In the genomic region with DNA sequence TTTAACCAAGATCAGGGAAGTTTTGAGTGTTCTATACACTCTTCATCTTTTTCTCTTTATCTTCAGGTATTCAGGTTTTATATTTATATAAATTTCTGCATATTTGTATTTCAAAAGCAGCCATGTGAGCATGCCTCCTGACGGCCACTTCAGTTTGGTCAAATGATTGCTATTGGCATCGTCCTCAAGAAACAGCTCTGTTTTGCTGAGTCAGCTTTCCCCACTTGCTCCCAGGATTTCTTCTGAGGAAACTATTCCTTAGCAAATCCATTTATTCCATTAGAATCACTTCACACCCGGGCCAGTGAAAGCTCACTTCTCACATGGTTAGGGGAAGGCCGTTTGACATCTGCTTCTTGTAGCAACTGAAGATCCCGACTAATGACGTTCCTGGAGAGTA, we compare ENCODE assay signal across 51 mouse cellular contexts. TPM values are rescaled to one million over a fixed set of nuclear protein-coding genes. Genes with fewer than 3 reads are reported as not detected.
"Had no signal": no experiment of that assay in that cellular context is flagged by ENCODE, and none has a peak within 500 bp of the region (broad histone marks: within the 10 kb centered on the region; RNA-seq: fewer than 3 reads in every experiment).

No protein-coding gene starts in this region.

- H3K27me3 ChIP-seq: heart, embryonic 12.5 days; heart, embryonic 13.5 days; heart, embryonic 15.5 days; hindbrain, embryonic 12.5 days; hindbrain, embryonic 13.5 days; hindbrain, embryonic 15.5 days; intestine, embryonic 15.5 days; kidney, embryonic 15.5 days had no signal

- H3K36me3 ChIP-seq: heart, embryonic 12.5 days; heart, embryonic 13.5 days; heart, embryonic 15.5 days; hindbrain, embryonic 10.5 days; hindbrain, embryonic 12.5 days; hindbrain, embryonic 13.5 days; hindbrain, embryonic 15.5 days; intestine, embryonic 15.5 days; kidney, embryonic 15.5 days had no signal

- H3K9ac ChIP-seq: heart, embryonic 12.5 days; heart, embryonic 13.5 days; heart, embryonic 15.5 days; hindbrain, embryonic 12.5 days; hindbrain, embryonic 13.5 days; hindbrain, embryonic 14.5 days; hindbrain, embryonic 15.5 days; intestine, embryonic 15.5 days; kidney, embryonic 15.5 days had no signal

- H3K9me3 ChIP-seq: heart, embryonic 12.5 days; heart, embryonic 13.5 days; heart, embryonic 15.5 days; hindbrain, embryonic 10.5 days; hindbrain, embryonic 12.5 days; hindbrain, embryonic 13.5 days; hindbrain, embryonic 15.5 days; intestine, embryonic 15.5 days; kidney, embryonic 15.5 days had no signal

- H3K4me3 ChIP-seq: heart, embryonic 12.5 days; heart, embryonic 13.5 days; heart, embryonic 15.5 days; hindbrain, embryonic 10.5 days; hindbrain, embryonic 12.5 days; hindbrain, embryonic 13.5 days; hindbrain, embryonic 15.5 days; intestine, embryonic 15.5 days; kidney, embryonic 15.5 days; layer of hippocampus, adult 2 months; left cerebral cortex, adult 2 months had no signal

- H3K4me2 ChIP-seq: heart, embryonic 11.5 days; heart, embryonic 12.5 days; heart, embryonic 13.5 days; heart, embryonic 15.5 days; hindbrain, embryonic 12.5 days; hindbrain, embryonic 13.5 days; hindbrain, embryonic 14.5 days; hindbrain, embryonic 15.5 days; intestine, embryonic 15.5 days; kidney, embryonic 15.5 days had no signal

- H3K4me1 ChIP-seq: heart, embryonic 12.5 days; hindbrain, embryonic 10.5 days; hindbrain, embryonic 12.5 days; hindbrain, embryonic 13.5 days; hindbrain, embryonic 15.5 days; intestine, embryonic 15.5 days; kidney, embryonic 15.5 days had no signal

- DNase-seq: heart, postnatal 10 days; heart, postnatal 14 days; heart, postnatal 36 days; heart, postnatal 4 days; kidney, adult 11 months; kidney, adult 18-20 months; kidney, adult 2 months; kidney, adult 8-10 months; kidney, adult 9 months; kidney, postnatal 10 days; kidney, postnatal 14 days; kidney, postnatal 25 days; kidney, postnatal 36 days; kidney, postnatal 4 days; layer of hippocampus, adult 9-11 months had no signal

- H3K27ac ChIP-seq: heart, embryonic 13.5 days; heart, embryonic 15.5 days; hindbrain, embryonic 10.5 days; hindbrain, embryonic 12.5 days; hindbrain, embryonic 13.5 days; hindbrain, embryonic 14.5 days; hindbrain, embryonic 15.5 days; hindbrain, postnatal 0 days; intestine, embryonic 15.5 days; kidney, embryonic 15.5 days; kidney, postnatal 0 days; layer of hippocampus, adult 2 months; left cerebral cortex, adult 2 months had no signal

RNA-seq across cellular contexts. Expression of a gene that starts 8.1 kb away (rescaled TPM):
- total RNA-seq: heart, postnatal 10 days; heart, postnatal 14 days; heart, postnatal 25 days; heart, postnatal 36 days; heart, postnatal 4 days; hematopoietic stem cell, adult 5-6 weeks; hindbrain, postnatal 0 days; layer of hippocampus, adult 18-20 months; layer of hippocampus, adult 2 months; layer of hippocampus, adult 8-10 months; layer of hippocampus, postnatal 10 days; layer of hippocampus, postnatal 14 days; layer of hippocampus, postnatal 25 days; left cerebral cortex, adult 18-20 months; left cerebral cortex, adult 2 months; left cerebral cortex, adult 8-10 months had no signal
- polyA plus RNA-seq: heart, embryonic 11.5 days; heart, embryonic 12.5 days; heart, embryonic 13.5 days; heart, embryonic 14.5 days; heart, embryonic 15.5 days; heart, embryonic 16.5 days; heart, postnatal 0 days; hindbrain, embryonic 10.5 days; hindbrain, embryonic 11.5 days; hindbrain, embryonic 12.5 days; hindbrain, embryonic 13.5 days; hindbrain, embryonic 14.5 days; hindbrain, embryonic 15.5 days; hindbrain, embryonic 16.5 days; hindbrain, postnatal 0 days; inflammation-experienced regulatory T-cells, adult 6 months; intestine, embryonic 14.5 days; intestine, embryonic 15.5 days; intestine, embryonic 16.5 days; intestine, postnatal 0 days; kidney, adult 2 months; kidney, embryonic 14.5 days; kidney, embryonic 15.5 days; kidney, embryonic 16.5 days; kidney, postnatal 0 days; large intestine, adult 2 months had no signal

RNA-seq across cellular contexts. Expression of a gene that starts 13.5 kb away (rescaled TPM):
- total RNA-seq: heart, postnatal 10 days; heart, postnatal 14 days; heart, postnatal 25 days; heart, postnatal 36 days; heart, postnatal 4 days; hematopoietic stem cell, adult 5-6 weeks; hindbrain, postnatal 0 days; layer of hippocampus, adult 18-20 months; layer of hippocampus, adult 2 months; layer of hippocampus, adult 8-10 months; layer of hippocampus, postnatal 10 days; layer of hippocampus, postnatal 14 days; layer of hippocampus, postnatal 25 days; left cerebral cortex, adult 18-20 months; left cerebral cortex, adult 2 months; left cerebral cortex, adult 8-10 months had no signal
- polyA plus RNA-seq: heart, embryonic 11.5 days; heart, embryonic 12.5 days; heart, embryonic 13.5 days; heart, embryonic 14.5 days; heart, embryonic 15.5 days; heart, embryonic 16.5 days; heart, postnatal 0 days; hindbrain, embryonic 10.5 days; hindbrain, embryonic 11.5 days; hindbrain, embryonic 12.5 days; hindbrain, embryonic 13.5 days; hindbrain, embryonic 14.5 days; hindbrain, embryonic 15.5 days; hindbrain, embryonic 16.5 days; hindbrain, postnatal 0 days; inflammation-experienced regulatory T-cells, adult 6 months; intestine, embryonic 14.5 days; intestine, embryonic 15.5 days; intestine, embryonic 16.5 days; intestine, postnatal 0 days; kidney, embryonic 14.5 days; kidney, embryonic 15.5 days; kidney, embryonic 16.5 days; kidney, postnatal 0 days; large intestine, adult 2 months had no signal

RNA-seq across cellular contexts. Expression of a gene that starts 20.0 kb away (rescaled TPM):
- total RNA-seq: heart, postnatal 10 days; heart, postnatal 14 days; heart, postnatal 25 days; heart, postnatal 36 days; heart, postnatal 4 days; hematopoietic stem cell, adult 5-6 weeks; hindbrain, postnatal 0 days; layer of hippocampus, adult 18-20 months; layer of hippocampus, adult 2 months; layer of hippocampus, adult 8-10 months; layer of hippocampus, postnatal 10 days; layer of hippocampus, postnatal 14 days; layer of hippocampus, postnatal 25 days; left cerebral cortex, adult 18-20 months; left cerebral cortex, adult 2 months; left cerebral cortex, adult 8-10 months had no signal
- polyA plus RNA-seq: heart, embryonic 11.5 days; heart, embryonic 12.5 days; heart, embryonic 13.5 days; heart, embryonic 14.5 days; heart, embryonic 15.5 days; heart, embryonic 16.5 days; heart, postnatal 0 days; hindbrain, embryonic 10.5 days; hindbrain, embryonic 11.5 days; hindbrain, embryonic 12.5 days; hindbrain, embryonic 13.5 days; hindbrain, embryonic 14.5 days; hindbrain, embryonic 15.5 days; hindbrain, embryonic 16.5 days; hindbrain, postnatal 0 days; inflammation-experienced regulatory T-cells, adult 6 months; intestine, embryonic 14.5 days; intestine, embryonic 15.5 days; intestine, embryonic 16.5 days; intestine, postnatal 0 days; kidney, embryonic 14.5 days; kidney, embryonic 16.5 days; large intestine, adult 2 months had no signal

RNA-seq across cellular contexts. Expression of a gene that starts 21.2 kb away (rescaled TPM):
- total RNA-seq: heart, postnatal 10 days; heart, postnatal 14 days; heart, postnatal 25 days; heart, postnatal 36 days; heart, postnatal 4 days; hematopoietic stem cell, adult 5-6 weeks; hindbrain, postnatal 0 days; layer of hippocampus, adult 18-20 months; layer of hippocampus, adult 2 months; layer of hippocampus, postnatal 10 days; layer of hippocampus, postnatal 14 days; layer of hippocampus, postnatal 25 days; left cerebral cortex, adult 18-20 months; left cerebral cortex, adult 2 months; left cerebral cortex, adult 8-10 months had no signal
- polyA plus RNA-seq: heart, embryonic 11.5 days; heart, embryonic 12.5 days; heart, embryonic 13.5 days; heart, embryonic 14.5 days; heart, embryonic 15.5 days; heart, embryonic 16.5 days; heart, postnatal 0 days; hindbrain, embryonic 10.5 days; hindbrain, embryonic 11.5 days; hindbrain, embryonic 12.5 days; hindbrain, embryonic 13.5 days; hindbrain, embryonic 14.5 days; hindbrain, embryonic 15.5 days; hindbrain, embryonic 16.5 days; hindbrain, postnatal 0 days; inflammation-experienced regulatory T-cells, adult 6 months; intestine, embryonic 14.5 days; intestine, embryonic 15.5 days; intestine, embryonic 16.5 days; intestine, postnatal 0 days; kidney, adult 2 months; kidney, embryonic 14.5 days; kidney, embryonic 15.5 days; kidney, embryonic 16.5 days had no signal

RNA-seq across cellular contexts. Expression of a gene that starts 33.6 kb away (rescaled TPM):
- total RNA-seq: heart, postnatal 10 days; heart, postnatal 14 days; heart, postnatal 25 days; heart, postnatal 36 days; heart, postnatal 4 days; hematopoietic stem cell, adult 5-6 weeks; hindbrain, postnatal 0 days; layer of hippocampus, adult 18-20 months; layer of hippocampus, adult 2 months; layer of hippocampus, adult 8-10 months; layer of hippocampus, postnatal 10 days; layer of hippocampus, postnatal 14 days; layer of hippocampus, postnatal 25 days; left cerebral cortex, adult 18-20 months; left cerebral cortex, adult 2 months; left cerebral cortex, adult 8-10 months had no signal
- polyA plus RNA-seq: heart, embryonic 11.5 days; heart, embryonic 12.5 days; heart, embryonic 13.5 days; heart, embryonic 14.5 days; heart, embryonic 15.5 days; heart, embryonic 16.5 days; heart, postnatal 0 days; hindbrain, embryonic 10.5 days; hindbrain, embryonic 11.5 days; hindbrain, embryonic 12.5 days; hindbrain, embryonic 13.5 days; hindbrain, embryonic 14.5 days; hindbrain, embryonic 15.5 days; hindbrain, embryonic 16.5 days; hindbrain, postnatal 0 days; inflammation-experienced regulatory T-cells, adult 6 months; intestine, embryonic 14.5 days; intestine, embryonic 15.5 days; intestine, embryonic 16.5 days; intestine, postnatal 0 days; kidney, adult 2 months; kidney, embryonic 14.5 days; kidney, embryonic 16.5 days; kidney, postnatal 0 days; large intestine, adult 2 months had no signal
